Mouse (Mus musculus) olfactory bulb, adult 2 months (tissue): ENCODE measurements around the gene Scn10a. TPM values are rescaled to one million over a fixed set of nuclear protein-coding genes. Genes with fewer than 3 reads are reported as not detected.
A peak's percentile ranks its signal among the peaks of the same experiment; 100 is the strongest.

ENCODE experiments used
- H3K27ac ChIP-seq: fragments of 200-500 bp; 2 replicates; pipeline ENCODE4 v1.5.1; 2012; ENCODE audit warnings: low read depth, low read length; ENCODE audit not compliant: insufficient read depth
- H3K4me1 ChIP-seq: fragments of 200-500 bp; 2 replicates; pipeline ENCODE4 v1.6.1; 2012; ENCODE audit warnings: low read length; ENCODE audit not compliant: control insufficient read depth, insufficient read depth
- H3K4me3 ChIP-seq: fragments of 200-500 bp; 2 replicates; pipeline ENCODE4 v1.5.1; 2012; ENCODE audit warnings: mild to moderate bottlenecking, low read depth, low read length, moderate library complexity; ENCODE audit not compliant: insufficient read depth
- CTCF ChIP-seq: fragments of 200-500 bp; IDR thresholded peaks from 2 replicates; pipeline ENCODE4 v1.5.1; 2012; ENCODE audit warnings: low read depth, mild to moderate bottlenecking, low read length, moderate library complexity; ENCODE audit not compliant: insufficient read depth
- POLR2A ChIP-seq: fragments of 200-500 bp; IDR thresholded peaks from 2 replicates; pipeline ENCODE4 v1.6.1; 2012; ENCODE audit warnings: mild to moderate bottlenecking, low read depth, low read length, moderate library complexity; ENCODE audit not compliant: insufficient read depth
- WGBS: fragments of 180-500 bp; shearing (Covaris S2); methylation state at CpG from one replicate; pipeline ENCODE4 v1.1.7; 2018; 5-methylcytosine and 5-hydroxymethylcytosine counted together
- polyA plus RNA-seq: library from polyadenylated mRNA; stranded (reverse); fragments of >200 nt; gene quantifications from 2 replicates; pipeline ENCODE4 v1.2.4, GENCODE M21; 2012; ENCODE audit warnings: low replicate concordance; ENCODE audit not compliant: missing spikeins, insufficient read depth, insufficient read length

The Scn10a gene
- polyA plus RNA-seq, 1 experiment, result not detected

DNA sequence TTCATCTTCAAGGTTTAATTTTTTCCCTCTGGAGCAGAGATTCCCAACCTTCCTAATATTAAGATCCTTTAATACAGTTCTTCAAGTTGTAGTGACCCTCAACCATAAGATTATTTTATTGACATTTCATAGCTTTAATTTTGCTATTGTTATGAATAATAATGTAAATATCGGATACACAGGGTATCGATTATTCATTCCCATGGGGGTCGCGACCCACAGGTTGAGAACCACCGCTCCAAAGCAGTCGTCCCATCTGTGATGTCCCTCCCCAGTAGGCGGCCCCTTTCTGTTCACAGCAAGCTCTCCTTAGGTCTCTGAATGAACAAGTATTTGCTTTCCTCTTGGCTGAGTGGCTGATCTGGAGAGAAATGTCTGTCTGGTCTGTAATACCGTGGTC is 129.5 kb downstream of the Scn10a start:
- Histone ChIP-seq H3K27ac (no peak overlapping the region), H3K4me1 (peaks cover 7% of the 10 kb centered on the region; the same call in 1 of the 2 replicates), H3K4me3 (no peak overlapping the region)
- TF ChIP-seq CTCF (no peak), POLR2A (no peak)
- 90% methylated on average over 8 of the region's 8 CpGs for WGBS

- TF ChIP-seq CTCF, result no peak
- no peak for TF ChIP-seq POLR2A
- Histone ChIP-seq H3K4me1 (peaks cover 10% of the 10 kb centered on the region; the same call in 1 of the 2 replicates), H3K27ac (no peak overlapping the region), H3K4me3 (no peak overlapping the region)
- 41% methylated on average over 26 of the region's 26 CpGs for WGBS
These were observed 130.2 kb downstream of the Scn10a start for GRCm38 (mm10) chr9:119588763-119589449.

DNA sequence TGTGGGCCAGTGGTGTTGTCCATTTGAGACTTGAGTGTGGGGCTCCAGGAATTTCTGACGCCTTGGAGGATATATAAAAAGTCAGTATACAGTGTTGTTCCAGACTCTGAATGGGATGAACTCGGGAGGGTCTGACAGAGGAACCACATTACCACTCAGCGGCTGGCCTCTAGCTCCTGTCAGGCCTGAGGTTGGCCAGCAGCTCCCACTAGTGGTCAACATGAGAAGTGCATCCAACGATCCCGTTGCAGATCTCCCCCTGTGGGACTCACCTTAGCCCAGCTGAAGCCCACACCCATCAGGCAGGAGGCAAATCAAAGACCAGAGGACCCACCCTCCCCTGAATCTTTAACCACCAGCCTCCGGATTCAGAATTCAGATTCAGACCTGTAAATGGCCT is 138.5 kb downstream of the Scn10a start:
- Histone ChIP-seq H3K27ac (no peak overlapping the region), H3K4me3 (no peak overlapping the region), H3K4me1 (peaks cover 14% of the 10 kb centered on the region)
- 1% methylated on average over 6 of the region's 6 CpGs for WGBS
- TF ChIP-seq POLR2A, result no peak
- peak; percentile 85 for TF ChIP-seq CTCF

GRCm38 (mm10) chr9:119580187-119580586 is 138.9 kb downstream of the Scn10a start:
- TF ChIP-seq CTCF (no peak), POLR2A (no peak)
- Histone ChIP-seq H3K4me3 (no peak overlapping the region), H3K27ac (no peak overlapping the region), H3K4me1 (peaks cover 14% of the 10 kb centered on the region)
- WGBS, result 91% methylated on average over 17 of the region's 17 CpGs

DNA sequence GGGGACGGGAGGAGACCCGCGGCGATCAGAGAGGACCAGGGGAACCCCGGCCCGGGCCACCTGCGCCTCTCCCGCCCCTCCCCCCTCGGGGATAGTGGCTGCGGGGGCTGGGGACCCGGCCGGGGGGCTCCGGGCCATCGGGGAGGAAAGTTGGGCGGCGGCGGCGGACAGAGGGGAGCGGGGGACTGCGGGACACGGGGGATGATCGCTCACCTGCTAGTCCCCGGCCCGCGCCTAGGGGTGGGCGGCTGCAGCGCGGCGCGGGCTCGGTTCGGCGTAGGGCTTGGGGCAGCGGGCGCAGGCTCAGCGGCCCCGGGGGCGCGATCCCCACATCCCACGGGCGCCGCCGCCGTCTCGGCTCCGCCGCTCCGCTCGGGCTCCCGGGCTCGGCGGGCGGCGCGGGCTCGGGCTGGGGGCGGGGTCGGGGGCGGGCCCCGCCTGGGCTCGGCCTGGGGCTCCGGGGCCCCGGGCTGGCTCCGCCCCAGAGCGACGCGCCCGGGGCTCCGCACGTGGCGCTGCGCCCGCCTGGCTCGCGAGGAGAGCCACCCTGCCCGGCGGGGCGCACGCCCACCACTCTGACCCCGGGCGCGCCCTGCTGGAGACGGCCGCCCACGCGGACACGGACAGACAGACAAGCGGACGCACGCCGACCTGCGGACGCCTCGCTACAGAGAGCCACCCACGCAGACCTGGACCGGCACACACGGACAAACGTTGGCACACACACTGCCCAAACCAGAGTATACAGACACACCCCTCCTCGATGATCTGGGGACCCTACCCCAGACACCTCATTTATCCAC is 140.3 kb downstream of the Scn10a start, which contains the start of gene Scn5a:
Gene Scn5a (minus strand): TSS at position 381 of the 803 bp plus-strand sequence.
- TF ChIP-seq POLR2A, result no peak
- TF ChIP-seq CTCF, result no peak
- Histone ChIP-seq H3K4me1 (peaks cover 10% of the 10 kb centered on the region), H3K4me3 (peak within 1 kb of the TSS; percentile 52), H3K27ac (no peak within 1 kb of the TSS)
- WGBS, result under 1% methylated on average over 87 of the region's 99 CpGs

- no peak for TF ChIP-seq POLR2A
- TF ChIP-seq CTCF, result no peak
- Histone ChIP-seq H3K4me3 (peak overlapping the region; percentile 52), H3K27ac (no peak overlapping the region), H3K4me1 (peaks cover 15% of the 10 kb centered on the region)
- whole genome bisulfite sequencing, result 7% methylated on average over 24 of the region's 24 CpGs
These were observed 140.8 kb downstream of the Scn10a start for GRCm38 (mm10) chr9:119578311-119578635.

DNA sequence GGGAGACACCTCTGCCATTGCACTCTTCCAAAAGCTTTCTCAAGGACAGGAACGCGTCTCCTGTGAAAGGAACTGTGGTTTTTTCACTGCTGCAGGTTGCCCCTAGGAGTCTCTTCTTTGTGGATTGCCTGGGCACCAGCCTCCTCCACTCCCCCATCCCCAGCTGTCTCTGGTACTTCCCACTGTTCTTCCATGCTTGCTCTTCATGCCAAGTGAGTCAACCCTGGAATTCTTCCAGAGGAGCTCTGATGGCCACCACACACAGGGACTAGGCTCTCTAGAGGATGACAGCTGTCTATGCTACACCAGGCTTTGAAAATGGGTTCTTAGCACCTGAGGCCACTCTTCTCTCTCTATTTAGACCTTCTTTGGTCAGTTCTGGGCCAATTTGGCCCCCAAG is 142.1 kb downstream of the Scn10a start:
- no peak overlapping the region for H3K4me3 ChIP-seq
- WGBS, result 95% methylated on average over 2 of the region's 2 CpGs
- no peak overlapping the region for H3K27ac ChIP-seq
- TF ChIP-seq POLR2A (no peak), CTCF (no peak)
- peaks cover 22% of the 10 kb centered on the region for H3K4me1 ChIP-seq

DNA sequence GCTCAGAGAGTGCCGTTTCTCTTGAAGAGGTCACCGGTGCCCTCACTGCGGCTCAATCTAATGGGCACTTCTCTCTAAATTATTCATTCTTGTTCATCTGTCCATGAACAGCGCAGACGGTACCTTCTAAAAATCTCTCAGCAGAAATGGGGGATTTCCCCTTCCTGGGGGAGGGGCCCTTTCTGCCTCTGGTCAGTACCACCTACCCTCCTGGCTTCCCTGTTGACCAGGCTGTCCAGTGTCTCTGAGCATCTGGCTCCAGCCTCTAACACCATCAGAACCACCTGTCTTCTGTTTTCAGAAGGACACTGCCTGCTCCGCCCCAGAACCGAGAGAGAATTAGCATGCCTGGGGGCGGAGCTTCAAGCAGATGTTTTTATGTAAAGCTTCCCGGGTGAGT is 143.4 kb downstream of the Scn10a start:
- TF ChIP-seq CTCF (no peak), POLR2A (no peak)
- Histone ChIP-seq H3K27ac (no peak overlapping the region), H3K4me1 (peaks cover 30% of the 10 kb centered on the region), H3K4me3 (no peak overlapping the region)
- 69% methylated on average over 9 of the region's 9 CpGs for WGBS

- TF ChIP-seq POLR2A (no peak), CTCF (no peak)
- H3K4me1 ChIP-seq, result peaks cover 30% of the 10 kb centered on the region
- 82% methylated on average over 7 of the region's 7 CpGs for WGBS
- H3K4me3 ChIP-seq, result no peak overlapping the region
- H3K27ac ChIP-seq, result no peak overlapping the region
These were observed 144.8 kb downstream of the Scn10a start for GRCm38 (mm10) chr9:119574366-119574765.
